Mouse (Mus musculus) kidney, embryonic 16.5 days (tissue): ENCODE data around the gene Sema3b. TPM values are rescaled to one million over a fixed set of nuclear protein-coding genes. Genes with fewer than 3 reads are reported as not detected.
"Not testable (repeated sequence)": the region's sequence is repeated elsewhere in the genome, so short reads cannot be mapped to it uniquely, and the experiment has no call there.

Experiments used
- ATAC-seq: fragments of 200-750 bp; cut with Nextera tagmentation; 2 replicates; pipeline ENCODE4 v1.8.0; 2017; ENCODE audit warnings: moderate TSS enrichment; ENCODE audit not compliant: low FRiP score, low TSS enrichment
- H3K27ac ChIP-seq: fragments of 300-500 bp; sonication (generic); 2 replicates; pipeline ENCODE4 v1.5.1; 2014; ENCODE audit warnings: low read length
- H3K27me3 ChIP-seq: fragments of 300-500 bp; sonication (generic); 2 replicates; pipeline ENCODE4 v1.6.1; 2014; ENCODE audit warnings: low read length, control low read depth, mixed read lengths; ENCODE audit not compliant: insufficient read depth
- H3K36me3 ChIP-seq: fragments of 300-500 bp; sonication (generic); 2 replicates; pipeline ENCODE4 v1.6.1; 2014; ENCODE audit warnings: low read length, control low read depth, mixed read lengths; ENCODE audit not compliant: insufficient read depth
- H3K4me1 ChIP-seq: fragments of 300-500 bp; sonication (generic); 2 replicates; pipeline ENCODE4 v1.6.1; 2014; ENCODE audit warnings: low read length, control low read depth, mixed read lengths; ENCODE audit not compliant: insufficient read depth
- H3K4me2 ChIP-seq: fragments of 300-500 bp; sonication (generic); replicated peaks from 2 replicates; pipeline ENCODE4 v1.6.1; 2014; ENCODE audit warnings: low read depth, low read length
- H3K4me3 ChIP-seq: fragments of 300-500 bp; sonication (generic); 2 replicates; pipeline ENCODE4 v1.5.1; 2014; ENCODE audit warnings: mild to moderate bottlenecking, low read length
- H3K9ac ChIP-seq: fragments of 300-500 bp; sonication (generic); replicated peaks from 2 replicates; pipeline ENCODE4 v1.6.1; 2014; ENCODE audit warnings: low read length
- H3K9me3 ChIP-seq: fragments of 300-500 bp; sonication (generic); 2 replicates; pipeline ENCODE4 v1.6.1; 2016; ENCODE audit warnings: low read length, control low read depth
- WGBS: fragments of 180-500 bp; shearing (Covaris S2); extraction: QIAGEN DNeasy Blood & Tissue Kit; methylation state at CpG from one replicate; pipeline ENCODE4 v1.1.7; 2014; 5-methylcytosine and 5-hydroxymethylcytosine counted together
- polyA plus RNA-seq: library from polyadenylated mRNA; unstranded; fragments of >200 nt; fragmentation: Nextera tagmentation; extraction: Ambion mirVana; gene quantifications from 2 replicates; pipeline ENCODE4 v1.2.1, GENCODE M21; 2015

Sema3b gene
- polyA plus RNA-seq, 1 experiment from 2014 or later, result 31.3 TPM

- no peak for ATAC-seq
- H3K9ac ChIP-seq, result no peak overlapping the region
- peaks cover 37% of the 10 kb centered on the region for H3K36me3 ChIP-seq
- H3K9me3 ChIP-seq, result no peaks in the 10 kb centered on the region
- H3K27me3 ChIP-seq, result no peaks in the 10 kb centered on the region
- no peak overlapping the region for H3K4me3 ChIP-seq
- H3K27ac ChIP-seq, result peak overlapping the region; percentile 57
- H3K4me1 ChIP-seq, result peaks cover 44% of the 10 kb centered on the region
- WGBS, result 81% methylated on average over 14 of the region's 14 CpGs
- no peak overlapping the region for H3K4me2 ChIP-seq
Observed at GRCm38 (mm10) chr9:107575579-107576356, 33.3 kb downstream of the Sema3b start.

DNA sequence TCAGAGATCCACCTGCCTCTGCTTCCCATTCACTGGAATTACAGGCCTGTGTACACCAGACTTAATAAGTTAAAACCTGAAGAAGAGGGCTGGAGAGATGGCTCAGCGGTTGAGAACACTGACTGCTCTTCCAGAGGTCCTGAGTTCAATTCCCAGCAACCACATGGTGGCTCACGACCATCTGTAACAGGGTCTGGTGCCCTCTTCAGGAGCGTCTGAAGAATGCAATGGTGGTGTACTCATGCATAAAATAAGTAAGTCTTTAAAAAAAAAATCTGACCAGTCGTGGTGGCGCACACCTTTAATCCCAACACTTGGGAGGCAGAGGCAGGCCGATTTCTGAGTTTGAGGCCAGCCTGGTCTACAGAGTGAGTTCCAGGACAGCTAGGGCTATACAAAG is 35.3 kb downstream of the Sema3b start:
- H3K9ac ChIP-seq, H3K4me3 ChIP-seq, H3K27me3 ChIP-seq, H3K9me3 ChIP-seq, H3K4me2 ChIP-seq, ATAC-seq, H3K27ac ChIP-seq: not testable (repeated sequence)
- Histone ChIP-seq H3K36me3 (peaks cover 42% of the 10 kb centered on the region), H3K4me1 (peaks cover 44% of the 10 kb centered on the region)
- WGBS, result 92% methylated on average over 6 of the region's 6 CpGs

- peaks cover 47% of the 10 kb centered on the region for H3K4me1 ChIP-seq
Observed at GRCm38 (mm10) chr9:107572327-107572662, 36.7 kb downstream of the Sema3b start.

DNA sequence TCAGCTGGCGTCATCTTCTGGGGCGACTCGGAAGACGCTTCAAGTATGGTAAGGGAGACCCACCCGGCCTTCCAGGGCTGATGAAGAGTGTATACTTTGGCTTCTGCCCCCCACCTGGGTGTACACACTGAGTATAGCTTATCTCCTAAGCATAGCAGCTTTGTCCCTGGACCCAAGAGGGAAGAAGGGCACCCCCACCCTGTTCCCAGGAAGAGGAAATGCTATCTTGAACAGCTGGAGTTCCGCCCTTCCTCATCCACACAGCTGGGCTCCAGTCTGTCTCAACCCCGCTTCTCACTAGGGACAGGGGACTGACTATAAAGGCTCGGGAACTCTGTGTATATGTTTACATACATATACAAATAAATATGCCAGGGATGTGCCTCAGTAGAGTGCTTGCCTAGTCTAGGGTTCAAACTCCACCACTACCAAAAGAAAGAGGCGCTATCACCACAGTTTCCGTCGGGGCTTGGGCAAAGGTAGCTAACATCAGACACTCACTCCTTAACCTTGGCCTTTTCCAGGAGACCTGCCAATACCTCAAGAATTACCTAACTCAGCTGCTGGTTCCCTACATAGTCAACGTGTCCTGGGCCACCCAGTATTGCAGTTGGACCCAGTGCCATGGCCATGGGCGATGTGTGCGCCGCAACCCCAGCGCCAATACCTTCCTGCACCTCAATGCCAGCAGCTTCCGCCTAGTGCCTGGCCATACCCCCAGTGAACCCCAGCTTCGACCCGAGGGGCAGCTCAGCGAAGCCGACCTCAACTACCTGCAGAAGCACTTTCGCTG is 37.3 kb downstream of the Sema3b start:
- no peak for ATAC-seq
- H3K9me3 ChIP-seq, result no peaks in the 10 kb centered on the region
- WGBS, result 90% methylated on average over 22 of the region's 22 CpGs
- H3K27me3 ChIP-seq, result no peaks in the 10 kb centered on the region
- H3K4me2 ChIP-seq, result peak overlapping the region; percentile 58
- H3K4me3 ChIP-seq, result 0 out of 2 replicates have a peak overlapping the region, but pooled peaks have one; percentile 2
- H3K27ac ChIP-seq, result no peak overlapping the region
- no peak overlapping the region for H3K9ac ChIP-seq
- peaks cover 47% of the 10 kb centered on the region for H3K4me1 ChIP-seq
- peaks cover 42% of the 10 kb centered on the region for H3K36me3 ChIP-seq

More at GRCm38 (mm10) chr9:107572327-107572662, 36.7 kb downstream of the Sema3b start:
- Histone ChIP-seq H3K9ac (no peak overlapping the region), H3K27ac (no peak overlapping the region), H3K27me3 (no peaks in the 10 kb centered on the region), H3K9me3 (no peaks in the 10 kb centered on the region), H3K4me3 (no peak overlapping the region), H3K36me3 (peaks cover 42% of the 10 kb centered on the region), H3K4me2 (no peak overlapping the region)
- ATAC-seq, result no peak
- 96% methylated on average over 2 of the region's 2 CpGs for whole genome bisulfite sequencing

DNA sequence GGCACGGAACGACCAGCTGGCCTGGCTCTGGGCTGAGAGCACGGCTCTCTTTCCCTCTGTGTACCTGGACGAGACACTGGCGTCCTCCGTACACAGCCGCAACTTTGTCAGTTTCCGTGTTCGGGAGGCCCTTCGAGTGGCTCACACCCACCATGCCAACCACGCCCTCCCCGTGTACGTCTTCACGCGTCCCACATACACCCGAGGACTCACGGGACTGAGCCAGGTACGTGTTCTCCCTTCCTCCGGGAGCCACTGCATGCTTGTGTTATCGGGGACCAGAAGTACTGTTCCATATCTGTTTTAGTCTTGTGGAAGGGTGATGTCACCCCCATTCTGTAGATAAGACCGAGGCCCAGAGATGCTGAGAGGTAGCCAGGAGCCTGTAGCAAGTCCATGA is 38.2 kb downstream of the Sema3b start:
- no peaks in the 10 kb centered on the region for H3K9me3 ChIP-seq
- peak overlapping the region; percentile 85 for H3K9ac ChIP-seq
- peaks cover 43% of the 10 kb centered on the region for H3K4me1 ChIP-seq
- no peak overlapping the region for H3K27ac ChIP-seq
- peak overlapping the region; percentile 58 for H3K4me2 ChIP-seq
- ATAC-seq, result no peak
- 89% methylated on average over 21 of the region's 21 CpGs for WGBS
- H3K4me3 ChIP-seq, result peak overlapping the region; percentile 87
- H3K36me3 ChIP-seq, result peaks cover 42% of the 10 kb centered on the region
- no peaks in the 10 kb centered on the region for H3K27me3 ChIP-seq

DNA sequence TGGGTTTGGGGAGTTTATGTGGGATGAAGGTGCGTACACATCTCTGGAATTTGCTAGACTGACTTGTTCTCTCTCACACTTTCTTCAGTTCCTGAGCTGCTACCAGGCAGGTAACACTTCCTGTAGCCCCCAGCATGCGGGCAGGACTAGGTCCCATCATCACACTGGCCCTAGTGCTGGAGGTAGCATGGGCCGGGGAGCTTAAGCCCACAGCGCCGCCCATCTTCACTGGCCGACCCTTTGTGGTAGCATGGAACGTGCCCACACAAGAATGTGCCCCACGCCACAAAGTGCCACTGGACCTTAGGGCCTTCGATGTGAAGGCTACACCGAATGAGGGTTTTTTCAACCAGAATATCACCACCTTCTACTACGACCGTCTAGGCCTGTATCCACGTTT is 39.0 kb downstream of the Sema3b start:
- peak overlapping the region; percentile 58 for H3K4me2 ChIP-seq
- WGBS, result 34% methylated on average over 13 of the region's 13 CpGs
- H3K27ac ChIP-seq, result peak overlapping the region; percentile 96; the same call in 1 of the 2 replicates
- H3K9me3 ChIP-seq, result no peaks in the 10 kb centered on the region
- H3K4me3 ChIP-seq, result peak overlapping the region; percentile 87
- ATAC-seq, result no peak
- peak overlapping the region; percentile 85 for H3K9ac ChIP-seq
- H3K4me1 ChIP-seq, result peaks cover 39% of the 10 kb centered on the region
- H3K27me3 ChIP-seq, result no peaks in the 10 kb centered on the region
- peaks cover 43% of the 10 kb centered on the region for H3K36me3 ChIP-seq

- peak overlapping the region; percentile 87 for H3K4me3 ChIP-seq
Observed at GRCm38 (mm10) chr9:107569270-107569669, 39.8 kb downstream of the Sema3b start.

GRCm38 (mm10) chr9:107568331-107569261 is 40.4 kb downstream of the Sema3b start:
- Histone ChIP-seq H3K4me3 (peak overlapping the region; percentile 87), H3K9ac (peak overlapping the region; percentile 85), H3K4me1 (peaks cover 52% of the 10 kb centered on the region), H3K9me3 (no peaks in the 10 kb centered on the region), H3K27ac (peak overlapping the region; percentile 96), H3K36me3 (peaks cover 39% of the 10 kb centered on the region), H3K27me3 (no peaks in the 10 kb centered on the region), H3K4me2 (peak overlapping the region; percentile 58)
- WGBS, result under 1% methylated on average over 41 of the region's 41 CpGs
- ATAC-seq, result peak; percentile 80

More at GRCm38 (mm10) chr9:107569270-107569669, 39.8 kb downstream of the Sema3b start:
- Histone ChIP-seq H3K4me2 (peak overlapping the region; percentile 58), H3K27me3 (no peaks in the 10 kb centered on the region), H3K9ac (peak overlapping the region; percentile 85), H3K36me3 (peaks cover 43% of the 10 kb centered on the region), H3K4me1 (peaks cover 45% of the 10 kb centered on the region), H3K27ac (peak overlapping the region; percentile 96), H3K9me3 (no peaks in the 10 kb centered on the region)
- ATAC-seq, result no peak; the same call in none of the 2 replicates
- 1% methylated on average over 23 of the region's 23 CpGs for WGBS

GRCm38 (mm10) chr9:107567702-107568319 is 41.2 kb downstream of the Sema3b start, which contains the start of gene Hyal2:
TSS of gene Hyal2 (plus strand) at chr9:107567945.
- H3K4me2 ChIP-seq, result peak within 1 kb of the TSS; percentile 58
- no peaks in the 10 kb centered on the region for H3K9me3 ChIP-seq
- H3K9ac ChIP-seq, result peak within 1 kb of the TSS; percentile 85
- H3K27me3 ChIP-seq, result no peaks in the 10 kb centered on the region
- 6% methylated on average over 18 of the region's 18 CpGs for WGBS
- H3K27ac ChIP-seq, result peak within 1 kb of the TSS; percentile 96
- H3K36me3 ChIP-seq, result peaks cover 32% of the 10 kb centered on the region
- peak within 1 kb of the TSS; percentile 87 for H3K4me3 ChIP-seq
- peaks cover 54% of the 10 kb centered on the region for H3K4me1 ChIP-seq
- ATAC-seq, result no peak
